Mouse (Mus musculus) R1 (cell line): Measurements from ENCODE around the gene Hsd17b6.
A peak's percentile ranks its signal among the peaks of the same experiment; 100 is the strongest.
"Not testable (repeated sequence)": the region's sequence is repeated elsewhere in the genome, so short reads cannot be mapped to it uniquely, and the experiment has no call there.

ENCODE experiments used
- DNase-seq: peaks from one replicate; pipeline ENCODE4 v3.0.0-alpha.2; 2018; ENCODE audit warnings: low read depth, low spot score

Gene Hsd17b6

GRCm38 (mm10) chr10:128007446-128007845 is at the start of gene Hsd17b6:
Gene Hsd17b6, minus strand, starts transcription at chr10:128007611.
- DNase-seq, result no peak

GRCm38 (mm10) chr10:128053001-128053400 is 45.6 kb upstream of the Hsd17b6 start:
- DNase-seq, result peak; percentile 60

- not testable (repeated sequence) for DNase-seq
These were observed 44.7 kb upstream of the Hsd17b6 start for GRCm38 (mm10) chr10:128052136-128052535.

GRCm38 (mm10) chr10:128051589-128051988 is 44.2 kb upstream of the Hsd17b6 start:
- no peak for DNase-seq

GRCm38 (mm10) chr10:128050355-128050754 is 42.9 kb upstream of the Hsd17b6 start:
- no peak for DNase-seq

- DNase-seq, result no peak
These were observed 42.3 kb upstream of the Hsd17b6 start for GRCm38 (mm10) chr10:128049741-128050140.

- no peak for DNase-seq
These were observed 40.7 kb upstream of the Hsd17b6 start for GRCm38 (mm10) chr10:128048157-128048556.

GRCm38 (mm10) chr10:128043041-128043835 is 35.8 kb upstream of the Hsd17b6 start:
- no peak for DNase-seq

- DNase-seq, result no peak
These were observed 35.1 kb upstream of the Hsd17b6 start for GRCm38 (mm10) chr10:128042466-128042865.

GRCm38 (mm10) chr10:128041636-128042035 is 34.2 kb upstream of the Hsd17b6 start:
- no peak for DNase-seq

- no peak for DNase-seq
These were observed 32.9 kb upstream of the Hsd17b6 start for GRCm38 (mm10) chr10:128040293-128040692.

GRCm38 (mm10) chr10:128039858-128040257 is 32.4 kb upstream of the Hsd17b6 start:
- DNase-seq, result peak; percentile 57

- peak; percentile 61 for DNase-seq
These were observed 31.8 kb upstream of the Hsd17b6 start for GRCm38 (mm10) chr10:128039167-128039566.

GRCm38 (mm10) chr10:128037921-128038320 is 30.5 kb upstream of the Hsd17b6 start:
- DNase-seq, result no peak

GRCm38 (mm10) chr10:128036746-128037425 is 29.5 kb upstream of the Hsd17b6 start:
- DNase-seq, result peak; percentile 64

- DNase-seq, result no peak
These were observed 23.4 kb upstream of the Hsd17b6 start for GRCm38 (mm10) chr10:128030860-128031259.

GRCm38 (mm10) chr10:128029931-128030330 is 22.5 kb upstream of the Hsd17b6 start:
- DNase-seq, result no peak

GRCm38 (mm10) chr10:128023496-128023895 is 16.1 kb upstream of the Hsd17b6 start:
- no peak for DNase-seq

GRCm38 (mm10) chr10:128022196-128022595 is 14.8 kb upstream of the Hsd17b6 start:
- no peak for DNase-seq

GRCm38 (mm10) chr10:128015068-128015934 is 7.9 kb upstream of the Hsd17b6 start, which contains the start of gene Prim1:
Gene Prim1, plus strand, starts transcription at chr10:128015168.
- peak; percentile 94 for DNase-seq

- DNase-seq, result no peak
These were observed 2.3 kb upstream of the Hsd17b6 start for GRCm38 (mm10) chr10:128009735-128010134.
